Mouse (Mus musculus) Muller cell, postnatal 12 days (primary cell): ENCODE results near the gene Sh3bp2.

ENCODE experiments used
- DNase-seq: peaks from one replicate; pipeline ENCODE4 v3.0.0-alpha.2; 2015; ENCODE audit errors: inconsistent ontology term

Sh3bp2 gene

GRCm38 (mm10) chr5:34525663-34526476, at the start of gene Sh3bp2:
Sh3bp2 (plus strand) TSS chr5:34525838.
- peak; percentile 97 for DNase-seq

GRCm38 (mm10) chr5:34480926-34481325, 44.7 kb upstream of the Sh3bp2 start:
- no peak for DNase-seq

GRCm38 (mm10) chr5:34485731-34486130, 39.9 kb upstream of the Sh3bp2 start:
- DNase-seq: no peak

- no peak for DNase-seq
These were observed 38.1 kb upstream of the Sh3bp2 start for GRCm38 (mm10) chr5:34487320-34488090.

GRCm38 (mm10) chr5:34488741-34489417, 36.8 kb upstream of the Sh3bp2 start:
- peak; percentile 67 for DNase-seq

GRCm38 (mm10) chr5:34489418-34489787, 36.2 kb upstream of the Sh3bp2 start:
- DNase-seq: no peak

- DNase-seq: no peak
These were observed 28.9 kb upstream of the Sh3bp2 start for GRCm38 (mm10) chr5:34496745-34497144.

- no peak for DNase-seq
These were observed 24.8 kb upstream of the Sh3bp2 start for GRCm38 (mm10) chr5:34500886-34501285.

- DNase-seq: no peak
These were observed 24.1 kb upstream of the Sh3bp2 start for GRCm38 (mm10) chr5:34501588-34501987.

GRCm38 (mm10) chr5:34502411-34502810, 23.2 kb upstream of the Sh3bp2 start:
- DNase-seq: no peak

- DNase-seq: no peak
These were observed 22.8 kb upstream of the Sh3bp2 start for GRCm38 (mm10) chr5:34502821-34503220.

GRCm38 (mm10) chr5:34512486-34512885, 13.2 kb upstream of the Sh3bp2 start:
- DNase-seq: no peak

- peak; percentile 97 for DNase-seq
These were observed 12.0 kb upstream of the Sh3bp2 start, which contains the start of gene Tnip2 for GRCm38 (mm10) chr5:34513466-34514217. Tnip2 (minus strand) TSS chr5:34513991.

- DNase-seq: no peak
These were observed 11.4 kb upstream of the Sh3bp2 start for GRCm38 (mm10) chr5:34514218-34514566.

- no peak for DNase-seq
These were observed 10.5 kb upstream of the Sh3bp2 start for GRCm38 (mm10) chr5:34515096-34515495.

GRCm38 (mm10) chr5:34517913-34518312, 7.7 kb upstream of the Sh3bp2 start:
- DNase-seq: peak; percentile 76

GRCm38 (mm10) chr5:34519389-34519910, 6.2 kb upstream of the Sh3bp2 start:
- no peak for DNase-seq

- DNase-seq: no peak
These were observed 5.0 kb upstream of the Sh3bp2 start for GRCm38 (mm10) chr5:34520458-34521209.

GRCm38 (mm10) chr5:34521337-34521736, 4.3 kb upstream of the Sh3bp2 start:
- no peak for DNase-seq

- no peak for DNase-seq
These were observed 1.6 kb upstream of the Sh3bp2 start for GRCm38 (mm10) chr5:34523958-34524485.
